Mouse (Mus musculus): Measurements from ENCODE around the gene Gm20604. TPM values are rescaled to one million over a fixed set of nuclear protein-coding genes. Genes with fewer than 3 reads are reported as not detected.

Gene Gm20604
- polyA plus RNA-seq, 1 experiment = 3.5 TPM

- H3K4me1 ChIP-seq (ENCODE audit: control insufficient read depth, insufficient read depth, low read length) = peaks cover 10% of the 10 kb centered on the region
- 0 out of 2 replicates have a peak overlapping the region, but pooled peaks have one; percentile 11 for H3K4me3 ChIP-seq (ENCODE audit: insufficient read depth, low read depth, low read length)
- DNase-seq = peak; percentile 48
- peak overlapping the region; percentile 44; the same call in 1 of the 2 replicates for H3K27ac ChIP-seq (ENCODE audit: insufficient read depth, low read depth, low read length)
- TF ChIP-seq POLR2A (IDR thresholded peaks at IDR 0.05; ENCODE audit: low read depth, low read length) = no peak
- no peak for TF ChIP-seq CTCF (conservative IDR thresholded peaks at IDR 0.05; ENCODE audit: insufficient read depth, insufficient read length, low read depth, low read length)
- no peaks in the 10 kb centered on the region for H3K27me3 ChIP-seq (replicated peaks; ENCODE audit: control insufficient read depth, insufficient read depth, low read length)
- 24% methylated on average over 16 of the region's 16 CpGs for whole genome bisulfite sequencing
- no peaks in the 10 kb centered on the region for H3K36me3 ChIP-seq (ENCODE audit: control insufficient read depth, insufficient read depth, low read length)
These were observed 27.5 kb downstream of the Gm20604 start for GRCm38 (mm10) chr12:102730798-102731619.

GRCm38 (mm10) chr12:102729855-102730797, 28.3 kb downstream of the Gm20604 start:
- Histone ChIP-seq H3K36me3 (ENCODE audit: control insufficient read depth, insufficient read depth, low read length) (no peaks in the 10 kb centered on the region), H3K4me1 (ENCODE audit: control insufficient read depth, insufficient read depth, low read length) (peaks cover 10% of the 10 kb centered on the region), H3K27me3 (replicated peaks; ENCODE audit: control insufficient read depth, insufficient read depth, low read length) (no peaks in the 10 kb centered on the region), H3K27ac (ENCODE audit: insufficient read depth, low read depth, low read length) (peak overlapping the region; percentile 44; the same call in 1 of the 2 replicates), H3K4me3 (ENCODE audit: insufficient read depth, low read depth, low read length) (peak overlapping the region; percentile 11; the same call in 1 of the 2 replicates)
- TF ChIP-seq CTCF (conservative IDR thresholded peaks at IDR 0.05; ENCODE audit: insufficient read depth, insufficient read length, low read depth, low read length) (no peak), POLR2A (IDR thresholded peaks at IDR 0.05; ENCODE audit: low read depth, low read length) (no peak)
- WGBS = 43% methylated on average over 26 of the region's 26 CpGs
- DNase-seq = peak; percentile 84

- WGBS = 64% methylated on average over 7 of the region's 7 CpGs
- no peak for DNase-seq
- H3K27ac ChIP-seq (ENCODE audit: insufficient read depth, low read depth, low read length) = no peak overlapping the region
These were observed 32.7 kb downstream of the Gm20604 start for GRCm38 (mm10) chr12:102725761-102726175.

GRCm38 (mm10) chr12:102725146-102725545, 33.3 kb downstream of the Gm20604 start:
- 94% methylated on average over 6 of the region's 6 CpGs for WGBS
- Histone ChIP-seq H3K4me3 (ENCODE audit: insufficient read depth, low read depth, low read length) (no peak overlapping the region), H3K27ac (ENCODE audit: insufficient read depth, low read depth, low read length) (no peak overlapping the region), H3K36me3 (ENCODE audit: control insufficient read depth, insufficient read depth, low read length) (no peaks in the 10 kb centered on the region), H3K4me1 (ENCODE audit: control insufficient read depth, insufficient read depth, low read length) (no peaks in the 10 kb centered on the region), H3K27me3 (replicated peaks; ENCODE audit: control insufficient read depth, insufficient read depth, low read length) (no peaks in the 10 kb centered on the region)
- TF ChIP-seq POLR2A (IDR thresholded peaks at IDR 0.05; ENCODE audit: low read depth, low read length) (no peak), CTCF (conservative IDR thresholded peaks at IDR 0.05; ENCODE audit: insufficient read depth, insufficient read length, low read depth, low read length) (no peak)
- DNase-seq = no peak

More at GRCm38 (mm10) chr12:102725761-102726175, 32.7 kb downstream of the Gm20604 start:
- Histone ChIP-seq H3K27me3 (replicated peaks; ENCODE audit: control insufficient read depth, insufficient read depth, low read length) (no peaks in the 10 kb centered on the region), H3K4me3 (ENCODE audit: insufficient read depth, low read depth, low read length) (no peak overlapping the region), H3K36me3 (ENCODE audit: control insufficient read depth, insufficient read depth, low read length) (no peaks in the 10 kb centered on the region), H3K4me1 (ENCODE audit: control insufficient read depth, insufficient read depth, low read length) (peaks cover 6% of the 10 kb centered on the region)
- TF ChIP-seq CTCF (conservative IDR thresholded peaks at IDR 0.05; ENCODE audit: insufficient read depth, insufficient read length, low read depth, low read length) (no peak), POLR2A (IDR thresholded peaks at IDR 0.05; ENCODE audit: low read depth, low read length) (no peak)

DNA sequence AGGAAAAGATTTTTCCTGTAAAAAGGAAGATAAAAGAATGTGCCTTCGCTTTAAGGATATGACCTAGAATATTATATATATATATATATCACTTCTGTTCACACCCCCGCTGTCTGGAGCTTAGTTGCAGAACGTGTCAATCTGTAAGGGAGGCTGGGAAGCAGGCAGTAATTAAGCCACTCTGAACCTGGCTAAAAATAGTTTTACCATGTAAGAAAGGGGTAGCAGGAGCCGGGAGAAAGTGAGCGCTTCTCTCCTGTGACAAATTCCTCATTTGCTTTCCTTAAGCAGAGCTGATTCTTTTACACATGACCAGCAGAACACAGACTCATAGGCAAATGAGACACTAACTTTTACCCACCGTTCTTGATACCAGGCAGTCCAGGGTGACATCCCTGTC, 34.6 kb downstream of the Gm20604 start:
- TF ChIP-seq CTCF (conservative IDR thresholded peaks at IDR 0.05; ENCODE audit: insufficient read depth, insufficient read length, low read depth, low read length) (no peak), POLR2A (IDR thresholded peaks at IDR 0.05; ENCODE audit: low read depth, low read length) (no peak)
- H3K27me3 ChIP-seq (replicated peaks; ENCODE audit: control insufficient read depth, insufficient read depth, low read length) = no peaks in the 10 kb centered on the region
- 56% methylated on average over 6 of the region's 6 CpGs for WGBS

DNA sequence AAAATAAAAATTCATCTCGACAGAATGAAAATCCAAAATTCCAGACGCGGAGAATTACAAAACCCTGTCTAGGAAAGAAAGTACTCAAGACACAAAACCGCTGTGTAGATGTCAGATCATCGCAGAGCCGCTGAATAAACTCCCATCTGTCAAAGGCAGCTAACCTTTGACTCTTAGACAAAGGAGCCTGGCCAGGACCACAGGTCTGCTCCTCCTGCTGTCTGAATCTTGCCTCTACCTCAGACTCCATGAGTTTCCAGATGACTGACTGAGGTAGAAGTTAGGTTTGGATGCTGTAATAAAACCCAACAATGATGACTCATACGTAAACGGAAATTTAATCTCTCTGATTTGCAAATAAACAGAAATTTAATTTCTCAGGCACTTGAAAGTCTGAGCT, 35.5 kb downstream of the Gm20604 start:
- no peak for TF ChIP-seq CTCF (conservative IDR thresholded peaks at IDR 0.05; ENCODE audit: insufficient read depth, insufficient read length, low read depth, low read length)
- TF ChIP-seq POLR2A (IDR thresholded peaks at IDR 0.05; ENCODE audit: low read depth, low read length) = no peak
- H3K27ac ChIP-seq (ENCODE audit: insufficient read depth, low read depth, low read length) = no peak overlapping the region

More for the DNA sequence above, 34.6 kb downstream of the Gm20604 start:
- Histone ChIP-seq H3K27ac (ENCODE audit: insufficient read depth, low read depth, low read length) (no peak overlapping the region), H3K36me3 (ENCODE audit: control insufficient read depth, insufficient read depth, low read length) (no peaks in the 10 kb centered on the region), H3K4me1 (ENCODE audit: control insufficient read depth, insufficient read depth, low read length) (no peaks in the 10 kb centered on the region), H3K4me3 (ENCODE audit: insufficient read depth, low read depth, low read length) (no peak overlapping the region)
- DNase-seq = no peak

More for the DNA sequence above, 35.5 kb downstream of the Gm20604 start:
- Histone ChIP-seq H3K4me1 (ENCODE audit: control insufficient read depth, insufficient read depth, low read length) (no peaks in the 10 kb centered on the region), H3K4me3 (ENCODE audit: insufficient read depth, low read depth, low read length) (no peak overlapping the region), H3K27me3 (replicated peaks; ENCODE audit: control insufficient read depth, insufficient read depth, low read length) (no peaks in the 10 kb centered on the region), H3K36me3 (ENCODE audit: control insufficient read depth, insufficient read depth, low read length) (no peaks in the 10 kb centered on the region)
- DNase-seq = no peak
- 62% methylated on average over 8 of the region's 8 CpGs for WGBS

Measured in kidney, adult 2 months (tissue).